In genomic region chr3:101601003-101601525, GRCm38 (mm10) we compare ENCODE assay signal across 9 mouse cellular contexts. TPM values are rescaled to one million over a fixed set of nuclear protein-coding genes. Genes with fewer than 3 reads are reported as not detected.
DNase-seq lines count a peak whose midpoint lies in the region; ATAC-seq and TF ChIP-seq lines count a peak whose summit lies in the region.
"Had no signal": no experiment of that assay in that cellular context is flagged by ENCODE, and none has a peak within 500 bp of the region (broad histone marks: within the 10 kb centered on the region; RNA-seq: fewer than 3 reads in every experiment).

No protein-coding gene starts in this region.

- peaks cover 91% of the 10 kb centered on the region for H3K4me1 ChIP-seq in forebrain, embryonic 10.5 days
- H3K4me1 ChIP-seq in limb, embryonic 10.5 days: peaks cover 84% of the 10 kb centered on the region
- H3K4me1 ChIP-seq in neural tube, embryonic 15.5 days: peaks cover 82% of the 10 kb centered on the region

- H3K4me2 ChIP-seq in neural tube, embryonic 15.5 days: peak overlapping the region; percentile 71

- no peak for TF ChIP-seq CTCF in layer of hippocampus, adult 2 months (conservative IDR thresholded peaks at IDR 0.05)

- peaks cover 10% of the 10 kb centered on the region; the same call in 1 of the 2 replicates for H3K36me3 ChIP-seq in forebrain, embryonic 10.5 days (replicated peaks)
- peaks cover 6% of the 10 kb centered on the region for H3K36me3 ChIP-seq in limb, embryonic 10.5 days
- H3K36me3 ChIP-seq in neural tube, embryonic 15.5 days: no peaks in the 10 kb centered on the region

- H3K27me3 ChIP-seq in forebrain, embryonic 10.5 days (ENCODE audit: poor library complexity, severe bottlenecking): peaks cover 9% of the 10 kb centered on the region
- peaks cover 3% of the 10 kb centered on the region; the same call in 1 of the 2 replicates for H3K27me3 ChIP-seq in limb, embryonic 10.5 days (ENCODE audit: low read depth, poor library complexity, severe bottlenecking)
- H3K27me3 ChIP-seq in neural tube, embryonic 15.5 days (replicated peaks): no peaks in the 10 kb centered on the region

- H3K9ac ChIP-seq in neural tube, embryonic 15.5 days (replicated peaks): no peak overlapping the region

- 68% methylated on average over 8 of the region's 8 CpGs for WGBS in forebrain, embryonic 10.5 days
- 73% methylated on average over 8 of the region's 8 CpGs for WGBS in limb, embryonic 10.5 days
- WGBS in neural tube, embryonic 15.5 days: 52% methylated on average over 8 of the region's 8 CpGs

- H3K9me3 ChIP-seq in forebrain, embryonic 10.5 days: no peaks in the 10 kb centered on the region
- no peaks in the 10 kb centered on the region for H3K9me3 ChIP-seq in limb, embryonic 10.5 days (replicated peaks)
- no peaks in the 10 kb centered on the region for H3K9me3 ChIP-seq in neural tube, embryonic 15.5 days (replicated peaks)
- H3K9me3 ChIP-seq: megakaryocyte, embryonic 14.5 days had no signal

- DNase-seq in layer of hippocampus, adult 2 months (ENCODE audit: low spot score in 2 of 2): no peak
- DNase-seq in layer of hippocampus, adult 9-10 months (ENCODE audit: low spot score): no peak
- no peak for DNase-seq in forebrain, embryonic 10.5 days (ENCODE audit: extremely low spot score, low spot score)
- DNase-seq in limb, embryonic 10.5 days (ENCODE audit: low spot score): no peak
- no peak for DNase-seq in gastrocnemius, postnatal 10 days
- no peak for DNase-seq in spleen, postnatal 10 days (ENCODE audit: low spot score in 2 of 2)

- H3K4me3 ChIP-seq in layer of hippocampus, adult 2 months: peak overlapping the region; percentile 29; the same call in 1 of the 2 replicates
- H3K4me3 ChIP-seq in forebrain, embryonic 10.5 days: peak overlapping the region; percentile 9; the same call in 1 of the 2 replicates
- H3K4me3 ChIP-seq in limb, embryonic 10.5 days: peak overlapping the region; percentile 8; the same call in 1 of the 2 replicates
- no peak overlapping the region for H3K4me3 ChIP-seq in neural tube, embryonic 15.5 days (replicated peaks)
- H3K4me3 ChIP-seq: megakaryocyte, embryonic 14.5 days had no signal

- no peak for ATAC-seq in neural tube, embryonic 15.5 days (ENCODE audit: low FRiP score)
- ATAC-seq in CD4-positive, CD25-positive, alpha-beta regulatory T cell, adult 4 months: no peak

- peak overlapping the region; percentile 28; the same call in 1 of the 2 replicates for H3K27ac ChIP-seq in layer of hippocampus, adult 2 months
- H3K27ac ChIP-seq in forebrain, embryonic 10.5 days: no peak overlapping the region
- H3K27ac ChIP-seq in limb, embryonic 10.5 days: peak overlapping the region; percentile 36; the same call in 1 of the 2 replicates
- no peak overlapping the region for H3K27ac ChIP-seq in neural tube, embryonic 15.5 days (replicated peaks)

RNA-seq across cellular contexts. Expression of gene Atp1a1, which starts 3.4 kb away (rescaled TPM):
- total RNA-seq in layer of hippocampus, adult 2 months (2021): 100 to 1,000 TPM; 476 to 506 TPM
- 42.8 and 48.2 TPM in 2 replicates for polyA plus RNA-seq in forebrain, embryonic 10.5 days (2016; fragmentation: Nextera tagmentation; extraction: Ambion mirVana)
- polyA plus RNA-seq in limb, embryonic 10.5 days (2016; fragmentation: Nextera tagmentation; extraction: Ambion mirVana): 47.7 and 53.7 TPM in 2 replicates
- 77.2 and 88.7 TPM in 2 replicates for polyA plus RNA-seq in neural tube, embryonic 15.5 days (2015; fragmentation: Nextera tagmentation; extraction: Ambion mirVana)
- polyA plus RNA-seq in CD4-positive, CD25-positive, alpha-beta regulatory T cell, adult 4 months (2017; shearing (Covaris generic)): 1 to 10 TPM; 8.7 to 9.2 TPM
- 10 to 100 TPM; 71.2 to 86.4 TPM for total RNA-seq in gastrocnemius, postnatal 10 days (2021)

Comparison
In these comparisons a context has a peak if more than half of its experiments do, and no peak if none do; other contexts are left out.
1. H3K27ac ChIP-seq: peak in layer of hippocampus, adult 2 months (single experiment) and limb, embryonic 10.5 days (single experiment); none in forebrain, embryonic 10.5 days (single experiment) and neural tube, embryonic 15.5 days (single experiment).